In the genomic region with DNA sequence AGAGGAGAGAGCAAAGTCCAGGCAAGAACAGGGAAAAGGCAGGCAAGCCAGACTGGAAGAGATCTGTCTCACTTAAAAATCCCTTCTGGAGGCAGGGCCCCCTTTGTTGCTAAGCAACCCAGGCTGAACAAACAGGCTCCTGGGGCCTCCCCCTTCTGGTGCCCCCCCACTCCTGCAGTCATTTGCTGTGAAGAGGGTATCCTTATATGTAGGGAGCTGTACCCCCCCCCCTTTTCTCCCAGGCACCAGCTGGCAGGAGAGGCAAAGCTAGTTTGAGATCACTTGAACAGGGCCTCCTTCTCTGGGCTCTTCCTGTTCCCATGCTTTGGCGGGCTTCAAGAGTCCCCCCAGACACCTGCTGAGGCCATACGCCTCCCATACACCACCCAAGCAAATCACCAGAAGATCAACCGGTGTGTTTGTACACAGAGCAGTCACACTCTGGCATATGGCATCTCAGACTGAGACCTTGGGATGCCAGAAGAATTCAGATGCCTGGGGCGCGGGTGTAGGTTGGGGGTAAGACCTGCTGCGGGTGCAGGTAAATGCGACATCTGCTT, we compare ENCODE assay signal across 8 mouse cellular contexts.
DNase-seq lines count a peak whose midpoint lies in the region; ATAC-seq and TF ChIP-seq lines count a peak whose summit lies in the region.

No protein-coding gene starts in this region.

- TF ChIP-seq CTCF in lung, embryonic 14.5 days (IDR thresholded peaks at IDR 0.05; ENCODE audit: low read depth): no peak
- no peak for TF ChIP-seq CTCF in lung, adult 2 months (IDR thresholded peaks at IDR 0.05; ENCODE audit: insufficient read depth, low read length)
- no peak for TF ChIP-seq CTCF in hindbrain, postnatal 0 days (IDR thresholded peaks at IDR 0.05; ENCODE audit: low read depth)
- no peak for TF ChIP-seq CTCF in liver, postnatal 0 days (IDR thresholded peaks at IDR 0.05; ENCODE audit: low read depth)

- peak; percentile 75 for ATAC-seq in lung, embryonic 14.5 days (ENCODE audit: insufficient read depth)
- peak; percentile 90 for ATAC-seq in hindbrain, postnatal 0 days
- peak; percentile 86 for ATAC-seq in neural tube, embryonic 12.5 days (ENCODE audit: low FRiP score, low read depth)
- ATAC-seq in liver, postnatal 0 days: no peak

- 51% methylated on average over 7 of the region's 7 CpGs for WGBS in lung, embryonic 14.5 days
- 78% methylated on average over 7 of the region's 7 CpGs for WGBS in lung, adult 2 months
- WGBS in hindbrain, postnatal 0 days: 14% methylated on average over 7 of the region's 7 CpGs
- WGBS in neural tube, embryonic 12.5 days: 30% methylated on average over 7 of the region's 7 CpGs
- 81% methylated on average over 7 of the region's 7 CpGs for WGBS in liver, postnatal 0 days (ENCODE audit: insufficient replicate concordance)

- H3K4me1 ChIP-seq in lung, embryonic 14.5 days (ENCODE audit: insufficient read depth): peaks cover 17% of the 10 kb centered on the region; the same call in 1 of the 2 replicates
- H3K4me1 ChIP-seq in lung, adult 2 months (ENCODE audit: control insufficient read depth, insufficient read depth, low read length): peaks cover 14% of the 10 kb centered on the region
- peaks cover 46% of the 10 kb centered on the region for H3K4me1 ChIP-seq in hindbrain, postnatal 0 days (ENCODE audit: insufficient read depth, low read length)
- peaks cover 70% of the 10 kb centered on the region for H3K4me1 ChIP-seq in neural tube, embryonic 12.5 days
- peaks cover 4% of the 10 kb centered on the region; the same call in 1 of the 2 replicates for H3K4me1 ChIP-seq in liver, postnatal 0 days (ENCODE audit: insufficient read depth)

- no peaks in the 10 kb centered on the region for H3K36me3 ChIP-seq in lung, embryonic 14.5 days (ENCODE audit: insufficient read depth)
- H3K36me3 ChIP-seq in hindbrain, postnatal 0 days (ENCODE audit: insufficient read depth, low read length): no peaks in the 10 kb centered on the region
- H3K36me3 ChIP-seq in neural tube, embryonic 12.5 days: no peaks in the 10 kb centered on the region
- H3K36me3 ChIP-seq in liver, postnatal 0 days (replicated peaks; ENCODE audit: insufficient read depth, low read length): peaks cover 3% of the 10 kb centered on the region

- TF ChIP-seq POLR2A in lung, adult 2 months (IDR thresholded peaks at IDR 0.05; ENCODE audit: borderline replicate concordance, extremely low read depth, low read depth, low read length): no peak

- intact Hi-C loops in gastrocnemius, postnatal 14 days (cut with DNase I; ENCODE audit: low total_unique reads): no loop called here

- H3K9ac ChIP-seq in lung, embryonic 14.5 days: peak overlapping the region; percentile 39
- H3K9ac ChIP-seq in hindbrain, postnatal 0 days (replicated peaks; ENCODE audit: low read length): 0 out of 2 replicates have a peak overlapping the region, but pooled peaks have one; percentile 14
- no peak overlapping the region for H3K9ac ChIP-seq in neural tube, embryonic 12.5 days
- H3K9ac ChIP-seq in liver, postnatal 0 days (replicated peaks): no peak overlapping the region

- TF ChIP-seq EP300 in liver, postnatal 0 days (IDR thresholded peaks at IDR 0.05; ENCODE audit: low read depth): no peak

- H3K27me3 ChIP-seq in lung, embryonic 14.5 days (ENCODE audit: insufficient read depth, low read length): no peaks in the 10 kb centered on the region
- no peaks in the 10 kb centered on the region for H3K27me3 ChIP-seq in hindbrain, postnatal 0 days (ENCODE audit: insufficient read depth, low read length)
- no peaks in the 10 kb centered on the region for H3K27me3 ChIP-seq in neural tube, embryonic 12.5 days (replicated peaks)
- no peaks in the 10 kb centered on the region for H3K27me3 ChIP-seq in liver, postnatal 0 days (ENCODE audit: insufficient read depth, low read length)

- peak overlapping the region; percentile 85 for H3K27ac ChIP-seq in lung, embryonic 14.5 days (ENCODE audit: low read depth)
- H3K27ac ChIP-seq in hindbrain, postnatal 0 days: peak overlapping the region; percentile 85
- peak overlapping the region; percentile 79 for H3K27ac ChIP-seq in neural tube, embryonic 12.5 days
- H3K27ac ChIP-seq in liver, postnatal 0 days (ENCODE audit: low read depth): no peak overlapping the region

- peak overlapping the region; percentile 49 for H3K4me2 ChIP-seq in lung, embryonic 14.5 days
- peak overlapping the region; percentile 19; the same call in 1 of the 2 replicates for H3K4me2 ChIP-seq in hindbrain, postnatal 0 days (ENCODE audit: low read depth, low read length)
- H3K4me2 ChIP-seq in neural tube, embryonic 12.5 days (replicated peaks): peak overlapping the region; percentile 43
- no peak overlapping the region for H3K4me2 ChIP-seq in liver, postnatal 0 days (ENCODE audit: low read depth, low read length)

- no peaks in the 10 kb centered on the region for H3K9me3 ChIP-seq in lung, embryonic 14.5 days (ENCODE audit: low read depth, low read length)
- H3K9me3 ChIP-seq in hindbrain, postnatal 0 days (ENCODE audit: low read length): no peaks in the 10 kb centered on the region
- H3K9me3 ChIP-seq in neural tube, embryonic 12.5 days: no peaks in the 10 kb centered on the region
- no peaks in the 10 kb centered on the region for H3K9me3 ChIP-seq in liver, postnatal 0 days (ENCODE audit: low read length)

- DNase-seq in lung, embryonic 14.5 days: peak; percentile 63
- DNase-seq in lung, adult 2 months: no peak
- DNase-seq in embryo, embryonic 9.5 days (ENCODE audit: extremely low spot score): peak; percentile 76
- peak; percentile 89 for DNase-seq in hindbrain, postnatal 0 days (ENCODE audit: low spot score)
- no peak for DNase-seq in testis, postnatal 10 days (ENCODE audit: low spot score)
- no peak for DNase-seq in gastrocnemius, postnatal 14 days
- DNase-seq in liver, postnatal 0 days: no peak

- no peak overlapping the region for H3K4me3 ChIP-seq in lung, embryonic 14.5 days (ENCODE audit: low read depth, low read length)
- H3K4me3 ChIP-seq in lung, adult 2 months (replicated peaks; ENCODE audit: extremely low read depth, low read depth, low read length): no peak overlapping the region
- no peak overlapping the region for H3K4me3 ChIP-seq in hindbrain, postnatal 0 days (ENCODE audit: low read length)
- H3K4me3 ChIP-seq in neural tube, embryonic 12.5 days: no peak overlapping the region
- H3K4me3 ChIP-seq in liver, postnatal 0 days (ENCODE audit: low read depth, low read length): no peak overlapping the region

Comparison
In these comparisons a context has a peak if more than half of its experiments do, and no peak if none do; other contexts are left out.
1. DNase-seq: peak in lung, embryonic 14.5 days (single experiment), embryo, embryonic 9.5 days (single experiment) and hindbrain, postnatal 0 days (single experiment); none in lung, adult 2 months (single experiment), testis, postnatal 10 days (single experiment), gastrocnemius, postnatal 14 days (single experiment) and liver, postnatal 0 days (single experiment).
2. H3K9ac ChIP-seq: peak in lung, embryonic 14.5 days (single experiment) and hindbrain, postnatal 0 days (single experiment); none in neural tube, embryonic 12.5 days (single experiment) and liver, postnatal 0 days (single experiment).